Mouse (Mus musculus): ENCODE measurements around the gene Olfr1394.
A peak's percentile ranks its signal among the peaks of the same experiment; 100 is the strongest.
"Not testable (repeated sequence)": the region's sequence is repeated elsewhere in the genome, so short reads cannot be mapped to it uniquely, and the experiment has no call there.

The Olfr1394 gene

DNA sequence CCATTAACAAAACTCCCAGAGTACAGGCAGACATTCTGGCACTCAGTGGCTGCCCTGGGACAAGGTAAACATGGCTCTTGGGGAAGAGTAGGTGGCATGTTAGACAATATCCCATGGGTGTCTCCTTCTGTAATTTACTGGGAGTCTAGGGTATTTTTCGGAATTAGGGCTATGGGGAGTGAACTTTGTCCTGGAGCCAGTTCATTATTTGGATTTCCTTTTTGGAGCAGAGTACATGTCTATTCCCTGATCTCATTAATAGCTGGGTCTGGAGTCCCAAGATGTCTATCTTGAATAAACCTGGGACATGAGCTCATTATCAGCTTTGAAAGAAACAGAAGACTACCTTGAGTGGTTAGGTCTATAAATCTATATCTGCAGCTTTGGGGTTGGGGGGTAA is at the start of gene Olfr1394:
TSS of gene Olfr1394 (plus strand) at position 301 of the 400 bp plus-strand sequence.
- DNase-seq: no peak

DNA sequence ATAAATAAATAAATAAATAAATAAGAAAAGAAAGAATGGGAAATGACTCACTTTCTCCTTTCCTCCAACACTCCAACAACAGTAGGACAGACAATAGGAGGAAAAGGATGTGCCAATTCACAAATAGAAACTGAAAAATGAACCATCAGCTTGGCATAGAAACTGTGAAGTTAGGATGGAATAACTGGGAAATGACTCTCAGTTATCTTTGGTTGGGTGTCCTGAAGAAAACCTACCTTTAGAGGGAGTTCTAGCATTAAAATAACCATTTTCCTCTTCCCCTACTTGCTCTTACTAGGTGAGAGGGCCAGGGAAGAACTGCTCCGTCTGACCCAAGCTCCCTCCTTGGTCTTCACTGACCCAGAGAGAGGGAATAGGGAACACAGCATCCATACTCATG is 48.4 kb upstream of the Olfr1394 start:
- DNase-seq: no peak

DNA sequence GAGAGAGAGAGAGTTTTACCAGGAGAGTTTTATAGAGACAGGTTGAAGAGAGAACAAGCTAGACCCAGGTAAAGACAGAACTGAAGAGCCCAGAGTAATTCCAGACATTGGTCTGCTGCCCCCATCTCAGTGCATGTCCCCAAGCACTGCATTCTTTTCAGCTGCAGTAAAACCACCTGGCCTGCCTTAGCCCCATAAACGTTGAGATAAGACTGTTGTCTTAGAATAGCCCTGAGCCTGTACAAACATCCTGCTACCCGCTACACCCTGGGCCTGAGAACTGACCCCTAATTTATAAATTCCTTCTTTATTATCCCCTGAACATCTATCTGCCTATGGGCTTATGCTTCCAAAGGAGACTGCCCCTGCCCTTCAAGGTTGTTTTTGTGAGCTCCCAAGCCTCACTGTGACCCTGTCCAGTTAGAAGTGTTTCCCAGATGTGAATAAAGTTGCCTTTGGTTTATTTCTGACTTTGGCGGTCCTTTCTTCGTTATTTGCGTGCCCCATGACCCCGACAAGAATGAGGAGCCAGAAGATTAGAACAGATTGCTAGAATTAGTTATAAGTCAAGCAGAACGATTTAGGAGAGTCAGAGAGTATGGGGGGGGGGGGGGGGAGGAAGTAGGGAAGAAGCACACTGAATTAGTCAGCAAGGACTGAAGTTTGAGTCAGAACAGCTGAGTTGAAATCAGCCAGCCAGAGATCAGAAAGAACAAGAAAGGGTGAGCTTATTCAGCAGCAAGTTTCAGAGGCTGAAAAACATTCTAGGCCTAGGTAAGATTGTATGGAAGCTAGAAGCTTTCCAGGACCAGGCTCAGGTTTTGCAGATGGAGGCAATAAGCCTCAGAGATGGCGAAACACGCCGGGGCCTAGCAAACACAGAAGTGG is 46.3 kb upstream of the Olfr1394 start:
- DNase-seq: no peak

DNA sequence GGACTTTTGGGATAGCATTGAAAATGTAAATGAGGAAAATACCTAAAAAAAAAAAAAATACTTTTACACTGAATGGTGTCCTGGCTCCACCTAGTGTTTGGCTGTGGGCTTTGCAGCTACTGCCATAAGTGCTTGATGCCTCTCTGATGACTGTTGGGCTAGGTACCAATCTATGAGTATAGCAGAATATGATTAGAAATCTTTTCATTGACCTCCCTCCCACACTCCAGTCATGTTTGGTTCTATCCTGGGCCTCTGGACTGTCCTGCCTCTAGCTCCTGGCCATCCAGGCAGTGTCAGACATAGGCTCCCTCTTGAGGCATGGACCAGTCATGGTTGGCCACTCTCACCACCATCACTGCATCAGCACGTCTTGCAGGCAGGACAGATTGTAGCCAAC is 45.3 kb upstream of the Olfr1394 start:
- peak; percentile 48 for DNase-seq

DNA sequence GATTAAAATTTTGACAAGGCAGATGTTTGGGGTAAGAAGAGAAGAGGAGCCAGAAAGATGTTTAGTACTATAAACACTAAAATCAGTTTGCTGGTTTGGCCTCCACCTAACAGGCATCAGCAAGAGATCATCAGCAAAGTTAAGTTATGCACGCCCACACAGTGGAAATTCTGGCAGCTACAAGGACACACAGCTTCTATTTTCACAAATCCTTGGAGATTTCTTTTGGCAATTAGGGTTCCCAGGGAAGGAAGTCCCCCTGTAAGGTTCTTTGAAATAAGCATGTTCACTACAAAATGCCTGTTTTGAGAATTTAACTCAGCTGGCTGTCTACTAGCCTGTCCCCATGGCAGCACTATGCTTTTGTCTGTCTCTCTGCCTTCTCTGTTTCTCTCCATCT is 43.2 kb upstream of the Olfr1394 start:
- no peak for DNase-seq

DNA sequence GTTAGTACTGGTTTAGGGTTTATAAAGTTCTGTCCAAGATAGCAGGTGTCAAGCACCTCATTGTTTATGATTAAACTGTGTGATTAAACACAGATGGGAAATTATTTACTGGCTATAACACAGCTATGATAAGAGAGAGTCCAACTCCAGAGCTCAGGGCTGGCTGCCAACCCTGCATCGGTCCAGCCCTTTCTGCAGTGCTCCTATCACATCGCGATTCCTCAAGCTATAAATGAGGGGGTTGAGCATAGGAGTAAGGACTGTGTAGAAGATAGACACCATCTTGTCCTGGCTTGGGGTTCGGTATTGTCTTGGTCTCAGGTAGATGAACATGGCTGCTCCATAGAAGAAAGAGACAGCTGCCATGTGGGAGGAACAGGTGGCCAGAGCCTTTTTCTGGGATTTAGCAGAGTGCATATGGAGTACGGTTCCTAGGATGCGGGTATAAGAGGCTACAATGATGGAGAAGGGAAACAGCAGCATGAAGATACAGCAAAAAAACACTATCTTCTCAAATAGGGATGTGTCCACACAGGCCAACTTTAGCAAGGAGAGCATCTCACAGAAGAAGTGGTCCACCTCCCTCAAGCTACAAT is 41.5 kb upstream of the Olfr1394 start:
- no peak for DNase-seq

DNA sequence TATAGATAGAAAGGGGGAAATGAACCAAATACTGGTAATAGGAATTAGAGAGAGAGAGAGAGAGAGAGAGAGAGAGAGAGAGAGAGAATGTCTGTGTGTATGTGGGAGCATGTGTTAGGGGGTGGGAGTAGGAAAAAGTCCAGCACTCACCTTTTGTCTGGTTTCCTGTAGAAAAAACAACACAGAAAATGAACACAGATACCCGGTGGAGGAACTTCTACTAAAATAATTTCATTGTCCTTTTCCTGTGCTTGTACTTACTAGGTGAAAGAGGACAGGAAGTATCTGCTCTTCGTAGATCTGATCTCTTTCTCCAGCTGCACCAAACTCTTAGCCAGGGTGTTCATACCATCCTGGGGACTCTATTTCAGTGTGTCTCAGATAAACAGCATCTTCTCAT is 40.0 kb upstream of the Olfr1394 start:
- no peak for DNase-seq

DNA sequence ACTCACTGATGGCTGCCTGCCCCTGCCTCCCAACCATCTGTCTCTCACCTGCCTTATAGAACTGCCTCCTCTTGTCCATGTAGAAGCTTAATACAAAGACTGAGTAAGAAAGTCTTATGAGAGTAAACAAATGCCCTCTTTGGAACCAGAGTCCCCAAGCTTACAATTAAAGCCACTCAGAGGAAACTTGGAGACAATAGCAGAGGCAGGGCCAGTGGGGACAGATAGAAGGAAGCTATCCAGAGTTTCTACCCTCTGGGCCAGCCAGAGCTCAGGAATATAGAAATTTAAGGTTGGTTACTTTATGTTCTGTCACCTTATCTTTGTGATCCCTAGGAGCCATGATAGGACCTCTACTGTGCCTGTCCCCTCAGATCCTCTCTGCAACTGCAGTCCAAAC is 39.4 kb upstream of the Olfr1394 start, which contains the start of gene Olfr1396:
TSS of gene Olfr1396 (minus strand) at position 101 of the 400 bp plus-strand sequence.
- DNase-seq: no peak

DNA sequence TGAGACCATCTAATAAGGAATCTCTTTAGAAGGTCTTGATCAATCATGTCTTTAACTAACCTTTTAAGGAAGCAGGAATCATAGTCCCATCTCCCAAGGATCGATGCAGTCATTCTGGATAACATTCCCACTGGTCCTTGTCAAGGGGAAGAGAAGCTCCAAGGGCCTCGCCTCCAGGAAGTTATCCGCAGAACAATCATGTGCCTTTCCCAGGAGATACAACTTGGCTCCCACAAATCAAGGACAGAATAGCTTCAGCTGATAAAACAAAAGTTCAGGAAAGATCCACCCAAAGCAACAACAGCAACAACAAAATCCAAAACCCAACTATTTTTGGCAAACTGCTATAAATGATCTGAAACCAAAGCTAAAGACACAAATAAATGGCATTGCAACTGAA is 34.5 kb upstream of the Olfr1394 start:
- no peak for DNase-seq

DNA sequence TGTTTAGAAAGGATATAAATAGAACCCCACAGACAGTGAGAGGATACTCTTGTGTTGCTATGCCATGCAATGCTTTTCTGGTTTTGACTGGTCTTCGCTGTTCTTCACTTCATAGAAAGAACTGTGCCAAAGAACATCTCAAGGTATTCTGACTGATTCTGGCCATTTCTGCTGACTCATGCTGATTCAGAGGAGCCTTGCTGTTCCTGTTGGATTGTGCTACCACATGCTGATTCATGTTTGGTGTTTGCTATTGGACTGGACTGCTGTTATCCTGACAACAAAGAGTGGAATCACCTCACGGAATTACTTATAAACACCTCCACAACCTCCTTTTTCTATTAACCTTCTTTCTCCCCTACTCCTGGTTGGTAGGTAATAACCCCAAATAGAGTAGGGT is 30.0 kb upstream of the Olfr1394 start:
- DNase-seq: no peak

DNA sequence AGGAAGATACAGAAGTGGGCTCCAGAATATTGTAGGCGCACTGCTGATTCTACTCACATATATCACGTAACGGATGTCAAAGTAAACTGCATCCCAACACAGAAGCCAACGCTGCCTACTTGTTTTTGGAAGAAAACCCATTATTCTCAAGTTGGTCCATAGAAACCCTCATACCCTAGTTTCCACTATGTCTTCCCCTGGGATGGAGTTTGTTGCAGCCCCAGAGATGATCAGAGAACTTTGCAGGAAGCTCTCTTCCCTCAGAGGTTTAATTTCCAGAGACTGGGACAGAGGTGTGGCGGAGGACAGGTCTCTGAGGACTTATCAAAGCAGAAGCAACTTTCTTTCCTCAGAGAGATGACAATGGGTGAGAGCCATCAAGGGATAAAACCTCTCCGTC is 12.2 kb upstream of the Olfr1394 start, which contains the start of gene Olfr1395:
TSS of gene Olfr1395 (plus strand) at position 301 of the 400 bp plus-strand sequence.
- no peak for DNase-seq

DNA sequence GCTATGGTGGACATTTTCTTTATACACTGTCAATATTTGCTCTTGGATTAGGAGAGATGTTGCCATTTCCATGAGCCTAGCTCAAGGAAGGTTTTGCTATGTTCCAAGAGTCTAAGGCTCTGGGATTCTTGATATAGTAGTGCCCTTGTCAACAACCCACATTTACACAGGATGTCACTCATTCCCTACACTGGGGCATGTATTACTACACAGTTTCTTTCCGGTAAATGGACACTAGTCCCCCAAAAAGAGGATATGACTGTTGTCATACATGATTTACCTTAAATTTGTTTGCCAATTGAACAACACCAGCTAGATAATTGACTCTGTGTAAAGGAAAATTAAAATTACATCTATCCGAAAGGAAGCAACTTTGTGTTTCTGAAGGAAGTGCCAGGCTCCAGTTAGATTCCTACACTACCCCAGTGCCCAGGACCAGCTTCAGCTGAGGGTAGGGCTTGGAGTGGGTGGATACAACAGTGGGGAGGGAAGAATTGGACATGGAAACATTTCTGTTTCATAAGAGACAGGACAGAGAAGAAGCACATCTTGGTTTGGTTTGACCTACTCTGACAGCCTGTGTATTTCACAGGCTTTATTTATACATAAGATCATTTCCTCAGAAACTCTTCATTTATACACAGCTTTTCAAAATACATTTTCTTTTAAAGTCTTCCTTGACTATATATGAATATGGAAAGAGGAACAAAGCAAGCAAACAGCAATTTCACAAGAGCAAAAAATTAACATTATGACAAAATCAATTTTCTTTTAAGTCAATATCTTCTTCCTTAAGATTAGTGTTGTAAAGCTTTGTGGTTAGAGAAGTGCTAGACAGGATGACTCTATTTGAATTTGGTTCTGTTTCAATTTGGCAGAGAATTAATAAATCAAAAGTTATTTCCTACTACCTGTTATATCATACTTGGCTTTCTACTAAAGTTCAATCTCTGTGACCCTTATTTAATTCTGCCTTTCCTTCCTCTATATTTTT is 2.9 kb downstream of the Olfr1394 start:
- no peak for DNase-seq

DNA sequence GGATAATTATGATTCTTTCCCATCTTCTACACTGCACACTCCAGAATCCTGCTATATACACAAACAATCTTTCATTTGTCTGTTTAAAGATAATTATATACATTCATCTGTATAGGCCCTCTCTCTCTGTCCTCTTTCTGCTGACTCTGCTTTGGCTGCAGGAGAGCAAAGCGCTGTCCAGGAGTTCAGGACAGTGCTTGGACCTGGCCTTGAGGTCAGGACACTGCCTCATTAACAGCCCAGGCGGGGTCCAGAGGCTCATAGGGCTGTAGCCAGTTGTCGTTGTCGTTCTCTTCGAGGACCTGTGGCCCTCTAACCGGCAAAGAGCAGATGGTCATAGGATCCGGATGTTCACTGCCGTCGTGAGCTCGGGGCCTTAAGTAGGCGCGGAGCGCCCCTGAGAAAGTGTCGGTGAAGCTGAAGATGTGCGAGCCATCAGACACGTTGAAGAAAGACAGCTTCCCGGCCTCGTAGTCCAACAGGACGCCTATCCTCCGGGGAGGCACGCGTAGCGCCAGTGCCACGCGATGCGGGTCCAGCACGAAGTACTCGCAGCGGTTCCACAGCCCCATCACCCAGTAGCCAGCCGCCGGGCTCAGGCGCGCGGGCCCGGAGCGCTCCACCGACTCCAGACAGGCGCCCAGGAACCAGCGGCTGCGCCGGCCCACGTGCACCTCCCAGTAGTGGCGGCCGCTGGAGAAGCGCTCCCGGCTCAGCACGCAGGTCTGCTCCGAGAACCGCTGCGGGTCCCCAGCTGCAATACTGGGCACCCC is 14.8 kb downstream of the Olfr1394 start:
- peak; percentile 14 for DNase-seq

DNA sequence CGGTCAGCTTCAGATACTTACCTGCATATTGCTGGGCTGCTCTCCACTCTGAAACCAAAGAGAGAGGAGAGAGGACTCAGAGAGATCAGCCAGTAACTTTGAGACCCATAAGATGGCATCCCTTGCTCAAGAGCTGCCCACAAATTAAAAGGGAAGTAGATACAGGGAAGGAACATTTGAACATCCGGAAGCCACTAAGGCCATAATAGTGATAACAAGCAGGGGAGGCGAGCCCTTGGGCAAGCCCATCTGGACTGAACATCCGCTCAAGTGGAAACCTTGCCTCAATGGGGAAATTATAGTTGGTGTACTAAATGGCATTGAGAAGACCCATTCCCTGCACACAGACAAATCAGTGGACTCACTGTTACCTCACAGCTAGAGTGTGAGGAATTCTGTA is 16.4 kb downstream of the Olfr1394 start:
- DNase-seq: no peak

DNA sequence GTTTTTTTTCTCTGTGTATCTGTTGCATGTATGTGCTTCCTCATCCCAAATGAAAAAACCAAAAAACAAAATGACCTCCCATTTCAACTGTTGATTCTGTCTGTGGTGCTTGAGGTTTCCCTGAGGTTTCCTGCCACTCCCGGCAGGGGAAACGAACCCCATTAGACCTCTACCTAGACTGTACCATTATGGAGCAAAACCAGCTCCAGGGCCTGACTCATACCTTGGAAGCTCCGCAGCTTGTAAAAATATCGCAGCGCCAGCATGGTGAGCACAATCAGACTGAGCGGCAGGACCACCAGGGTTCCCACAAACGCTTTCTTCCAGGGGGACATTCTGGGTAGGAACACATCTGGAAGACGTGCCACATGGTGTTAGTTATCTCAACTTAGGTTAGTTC is 21.2 kb downstream of the Olfr1394 start:
- no peak for DNase-seq

DNA sequence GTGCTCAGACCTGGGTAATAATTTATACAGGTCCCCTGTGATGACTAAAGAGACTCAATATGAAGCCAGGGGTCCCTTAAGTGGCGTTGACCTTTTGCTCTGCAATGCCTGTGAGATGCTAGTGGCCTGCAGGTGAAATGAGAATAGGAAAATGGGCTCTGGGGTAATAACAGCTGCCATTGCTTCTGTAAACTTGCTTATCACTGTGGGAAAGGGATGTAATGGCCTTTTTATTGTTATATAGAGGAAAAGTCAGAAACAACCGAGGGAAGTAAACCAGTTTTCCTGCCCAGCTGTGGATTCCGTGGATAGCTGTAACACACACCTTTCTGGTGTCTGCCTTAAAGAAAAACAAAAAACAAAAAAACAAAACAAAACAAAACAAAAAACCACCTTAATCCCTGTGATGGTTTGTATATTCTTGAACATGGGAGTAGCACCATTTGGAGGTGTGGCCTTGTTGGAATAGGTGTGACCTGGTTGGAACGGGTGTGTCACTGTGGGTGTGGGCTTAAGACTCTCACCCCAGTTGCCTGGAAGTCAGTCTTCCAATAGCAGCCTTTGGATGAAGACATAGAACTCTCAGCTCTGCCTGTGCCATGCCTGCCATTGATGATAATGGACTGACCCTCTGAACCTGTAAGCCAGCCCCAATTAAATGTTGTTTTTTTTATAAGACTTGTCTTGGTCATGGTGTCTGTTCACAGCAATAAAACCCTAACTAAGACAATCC is 22.0 kb downstream of the Olfr1394 start:
- DNase-seq: not testable (repeated sequence)

DNA sequence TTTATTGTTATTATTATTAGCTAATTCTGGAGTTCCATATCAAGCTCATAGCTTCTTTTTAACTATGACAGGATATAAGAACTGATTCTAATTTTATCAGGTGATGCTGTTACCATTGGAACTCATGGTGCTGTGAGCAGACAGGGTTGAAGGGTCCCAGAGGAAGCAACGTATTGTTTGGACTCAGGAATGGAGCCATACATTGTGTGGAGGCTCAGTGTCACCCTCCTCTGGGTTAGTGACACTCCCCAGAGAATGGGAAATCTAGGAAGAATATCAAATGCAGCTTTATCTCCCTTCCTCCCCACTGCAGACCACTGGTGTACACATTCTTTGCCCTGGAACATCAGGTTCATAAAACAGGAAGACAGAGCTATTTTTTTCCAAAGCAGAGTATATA is 29.0 kb downstream of the Olfr1394 start:
- no peak for DNase-seq

DNA sequence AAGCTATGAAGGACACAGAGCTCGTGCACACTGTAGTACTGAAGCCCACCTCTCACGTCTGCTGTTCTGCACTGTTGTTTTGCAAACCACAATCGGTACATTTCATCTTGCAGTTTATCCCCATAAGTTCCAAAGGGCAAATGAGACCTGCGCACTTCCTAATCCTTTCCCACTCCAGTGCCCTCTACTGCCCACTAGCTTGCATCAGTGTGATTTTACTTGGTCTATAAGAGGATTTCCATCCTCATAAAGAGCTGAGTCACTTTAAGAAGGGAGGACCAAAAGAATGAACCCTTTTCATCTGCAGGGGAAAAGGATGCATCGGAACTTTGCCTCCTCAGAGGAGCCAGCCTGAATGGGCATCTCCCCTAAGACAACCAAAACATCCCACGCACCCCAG is 32.3 kb downstream of the Olfr1394 start:
- no peak for DNase-seq

DNA sequence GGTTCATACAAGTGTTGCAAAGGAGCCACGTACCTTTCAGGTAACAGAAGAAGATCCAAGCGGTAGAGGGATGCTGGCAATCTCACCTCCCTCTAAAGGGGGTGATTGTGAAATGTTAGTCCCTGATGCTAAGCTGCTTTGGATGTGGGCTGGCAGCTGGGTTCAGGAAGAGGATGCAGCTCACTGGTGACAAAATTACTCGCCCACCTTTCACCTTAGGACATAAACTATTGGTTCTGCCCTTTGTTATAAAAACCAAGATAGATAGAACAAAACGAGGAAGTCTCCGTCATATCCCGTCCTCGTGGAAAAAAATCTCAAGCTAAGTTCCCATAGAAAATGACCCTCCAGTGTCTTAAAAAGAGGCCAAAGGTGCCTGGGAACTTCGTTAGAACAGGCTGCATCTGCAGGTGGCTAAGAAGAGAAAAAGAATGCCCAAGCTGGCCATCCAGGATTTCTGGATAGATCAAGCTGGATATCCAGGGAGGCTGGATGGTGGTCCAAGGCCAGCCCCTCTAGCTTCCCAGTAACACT is 32.8 kb downstream of the Olfr1394 start, which contains the start of gene Btnl9:
TSS of gene Btnl9 (minus strand) at position 205 of the 534 bp plus-strand sequence.
- DNase-seq: no peak

DNA sequence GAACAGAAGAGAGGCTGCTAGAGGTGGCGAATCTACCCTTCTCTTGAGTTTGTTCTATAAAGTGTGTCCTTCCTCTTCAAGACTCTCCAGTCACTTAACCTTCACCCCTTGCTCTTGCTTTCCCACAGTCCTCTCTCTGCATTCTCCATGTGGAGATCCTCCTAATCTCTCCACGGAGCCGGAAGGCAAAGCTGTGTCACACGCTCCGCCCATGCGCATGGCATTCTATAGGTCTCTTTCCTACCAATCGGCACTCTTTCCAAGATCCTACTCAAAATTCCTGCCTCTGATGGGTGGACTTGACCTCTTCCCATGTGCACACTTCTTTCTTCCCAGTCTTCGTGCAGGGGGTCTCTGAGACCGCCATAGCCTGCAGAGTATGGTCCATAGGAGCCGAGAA is 33.5 kb downstream of the Olfr1394 start:
- DNase-seq: no peak

DNA sequence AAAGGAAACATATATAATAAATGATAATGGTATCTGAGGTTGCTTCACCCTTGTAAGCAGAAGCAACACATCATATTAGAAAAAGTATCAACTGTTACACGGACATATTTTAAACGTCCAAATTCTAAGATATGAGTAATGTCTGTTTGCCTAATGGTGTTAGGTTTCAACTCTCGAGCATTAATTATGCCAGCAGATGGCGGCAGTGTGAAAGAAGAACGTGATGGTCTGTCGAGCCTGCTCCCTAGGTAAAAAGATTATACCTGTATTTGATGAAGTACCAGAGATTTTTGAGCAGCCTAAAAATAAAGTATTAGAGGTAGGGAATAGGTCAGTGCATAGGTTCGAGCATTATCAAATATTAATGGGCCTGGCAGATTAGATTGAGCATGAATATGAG is 35.6 kb downstream of the Olfr1394 start:
- peak; percentile 76 for DNase-seq

All from kidney, adult 18-20 months (tissue).